Mouse (Mus musculus) gastrocnemius, postnatal 25 days (tissue): ENCODE results near the gene Golgb1. TPM values are rescaled to one million over a fixed set of nuclear protein-coding genes. Genes with fewer than 3 reads are reported as not detected.

ENCODE experiments used
- DNase-seq: peaks from one replicate; pipeline ENCODE4 v3.0.0; 2022
- total RNA-seq, 2 experiments: library from RNA; stranded (reverse); gene quantifications; 1 replicate in 1 of 2; 2 replicates in 1 of 2; pipeline ENCODE4 v1.2.3; 2021

Gene Golgb1
- total RNA-seq, 2 experiments from 2014 or later = 18.1 to 23.0 TPM

DNA sequence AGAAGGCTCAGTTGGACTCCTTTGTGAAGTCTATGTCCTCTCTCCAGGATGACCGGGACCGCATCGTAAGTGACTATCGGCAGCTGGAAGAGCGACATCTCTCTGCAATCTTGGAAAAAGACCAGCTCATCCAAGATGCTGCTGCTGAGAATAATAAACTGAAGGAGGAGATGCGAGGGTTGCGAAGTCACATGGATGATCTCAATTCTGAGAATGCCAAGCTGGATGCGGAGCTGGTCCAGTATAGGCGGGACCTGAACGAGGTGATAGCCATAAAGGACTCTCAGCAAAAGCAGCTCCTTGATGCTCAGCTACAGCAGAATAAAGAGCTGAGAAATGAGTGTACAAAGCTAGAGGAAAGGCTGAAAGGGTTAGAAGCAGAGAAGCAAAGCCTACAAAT lies 43.6 kb downstream of the Golgb1 start:
- no peak for DNase-seq

DNA sequence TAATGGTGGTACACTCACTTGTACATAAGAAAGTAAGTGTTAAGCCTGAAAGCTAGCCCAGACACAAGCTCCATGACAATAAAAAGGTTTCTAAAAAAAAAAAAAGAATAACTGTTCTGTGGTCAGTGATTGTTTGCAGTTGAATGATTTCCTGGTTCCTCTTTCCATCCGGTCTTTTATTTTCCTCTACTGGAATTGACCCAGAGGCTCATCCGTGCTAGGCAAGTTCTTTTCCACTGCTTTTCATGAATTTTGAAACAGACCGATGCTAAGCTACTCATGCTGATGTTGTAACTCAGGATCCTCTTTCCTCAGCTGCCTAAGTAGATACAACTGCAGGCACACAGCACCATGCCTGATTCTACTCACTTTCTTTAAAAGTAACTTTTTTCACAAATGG lies 45.5 kb downstream of the Golgb1 start:
- no peak for DNase-seq

DNA sequence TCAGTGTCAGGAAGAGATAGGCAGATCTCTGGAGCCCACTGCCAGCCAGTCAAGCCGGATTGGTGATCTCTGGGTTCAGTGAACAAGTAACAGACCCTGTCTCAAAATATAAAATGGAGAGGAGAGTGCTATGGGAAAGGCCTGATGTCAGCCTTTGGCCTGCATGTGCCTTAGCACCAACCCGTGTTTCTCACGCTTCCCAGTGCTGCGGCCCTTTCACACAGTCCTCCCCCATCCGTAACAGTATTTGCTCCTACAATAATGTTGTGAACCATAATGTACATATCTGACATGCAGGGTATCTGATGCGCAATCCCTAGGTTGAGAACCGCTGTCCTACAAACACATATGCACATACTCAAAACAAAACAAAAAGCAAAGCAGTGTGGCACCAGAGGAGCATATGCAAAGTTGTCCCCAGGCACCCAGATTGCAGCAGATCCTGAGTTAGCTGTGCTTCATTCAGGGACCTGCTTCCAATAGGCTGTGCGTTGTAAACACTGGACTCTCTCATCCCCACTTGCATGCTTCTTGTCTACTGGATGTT lies 46.2 kb downstream of the Golgb1 start:
- DNase-seq = no peak

DNA sequence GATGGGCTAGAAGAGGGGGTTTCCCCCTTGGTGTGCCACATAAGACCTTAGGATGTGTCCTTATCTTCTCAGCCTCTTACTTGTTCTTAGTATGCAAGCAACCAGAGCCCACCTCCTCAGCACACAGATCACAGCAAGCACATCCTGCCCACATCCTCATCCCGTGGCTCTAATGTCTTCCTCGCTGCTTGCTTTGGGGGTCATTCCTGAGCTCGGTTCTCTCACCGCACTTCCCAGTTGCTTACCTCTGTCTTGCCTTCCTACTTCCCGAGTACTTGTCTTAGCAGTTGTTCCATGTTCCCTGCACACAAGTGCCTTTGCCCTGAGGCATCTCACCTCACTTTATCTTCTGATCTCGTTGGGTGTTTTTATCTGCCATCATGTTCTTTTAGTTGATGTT lies 47.0 kb downstream of the Golgb1 start:
- DNase-seq = no peak

DNA sequence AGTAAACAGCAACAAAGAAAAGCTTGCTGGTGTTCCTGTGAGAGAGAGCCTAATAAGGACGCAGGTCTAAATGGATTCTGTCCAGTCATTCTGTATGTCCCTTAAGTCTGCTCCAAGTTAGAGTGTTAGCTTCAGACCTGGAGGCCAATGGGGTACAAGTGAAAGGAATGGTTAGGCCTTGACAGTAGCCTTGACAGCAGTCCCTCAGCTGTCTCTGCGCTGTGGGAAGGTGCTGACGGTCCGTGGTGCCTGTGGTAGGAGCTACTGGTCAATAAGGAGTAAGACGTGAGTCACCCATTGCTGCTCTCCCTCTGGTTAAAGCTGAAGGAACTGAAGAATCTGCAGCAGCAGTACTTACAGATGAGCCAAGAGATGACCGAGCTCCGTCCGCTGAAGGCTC lies 49.4 kb downstream of the Golgb1 start:
- no peak for DNase-seq

DNA sequence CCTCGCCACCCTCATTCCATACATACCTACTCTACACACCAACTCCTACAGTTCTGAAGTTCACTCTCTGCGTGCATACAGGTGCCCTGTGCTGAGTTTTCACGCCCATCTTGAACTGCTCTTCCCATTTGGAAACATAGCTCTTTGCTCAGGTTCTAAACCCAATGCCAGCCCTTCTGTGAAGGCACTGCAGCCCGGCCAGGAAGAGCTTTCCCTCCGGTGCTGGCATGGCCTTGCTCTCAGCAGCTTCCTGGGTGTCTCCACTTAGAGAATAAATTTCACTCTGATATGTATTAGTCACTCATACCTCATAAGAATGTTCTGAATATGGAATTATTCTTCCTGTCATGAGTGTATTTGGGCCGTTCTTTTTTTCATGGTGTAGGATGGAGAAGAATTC lies 50.4 kb downstream of the Golgb1 start:
- no peak for DNase-seq

DNA sequence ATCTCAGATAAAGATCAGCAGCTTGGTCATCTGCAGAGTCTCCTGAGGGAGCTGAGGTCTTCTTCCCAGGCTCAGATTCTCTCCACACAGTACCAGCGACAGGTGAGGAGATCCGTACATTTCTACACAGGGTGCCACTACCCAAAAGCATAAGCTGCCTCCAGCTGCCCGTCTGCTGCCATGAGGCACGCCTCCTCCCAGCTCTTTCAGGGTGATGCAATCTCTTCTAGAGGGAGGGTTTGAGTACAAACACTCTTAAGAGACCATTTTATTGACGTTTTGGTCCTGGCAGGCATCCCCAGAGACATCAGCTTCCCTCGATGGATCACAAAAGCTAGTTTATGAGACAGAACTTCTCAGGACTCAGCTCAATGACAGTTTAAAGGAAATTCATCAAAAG lies 50.9 kb downstream of the Golgb1 start:
- no peak for DNase-seq

DNA sequence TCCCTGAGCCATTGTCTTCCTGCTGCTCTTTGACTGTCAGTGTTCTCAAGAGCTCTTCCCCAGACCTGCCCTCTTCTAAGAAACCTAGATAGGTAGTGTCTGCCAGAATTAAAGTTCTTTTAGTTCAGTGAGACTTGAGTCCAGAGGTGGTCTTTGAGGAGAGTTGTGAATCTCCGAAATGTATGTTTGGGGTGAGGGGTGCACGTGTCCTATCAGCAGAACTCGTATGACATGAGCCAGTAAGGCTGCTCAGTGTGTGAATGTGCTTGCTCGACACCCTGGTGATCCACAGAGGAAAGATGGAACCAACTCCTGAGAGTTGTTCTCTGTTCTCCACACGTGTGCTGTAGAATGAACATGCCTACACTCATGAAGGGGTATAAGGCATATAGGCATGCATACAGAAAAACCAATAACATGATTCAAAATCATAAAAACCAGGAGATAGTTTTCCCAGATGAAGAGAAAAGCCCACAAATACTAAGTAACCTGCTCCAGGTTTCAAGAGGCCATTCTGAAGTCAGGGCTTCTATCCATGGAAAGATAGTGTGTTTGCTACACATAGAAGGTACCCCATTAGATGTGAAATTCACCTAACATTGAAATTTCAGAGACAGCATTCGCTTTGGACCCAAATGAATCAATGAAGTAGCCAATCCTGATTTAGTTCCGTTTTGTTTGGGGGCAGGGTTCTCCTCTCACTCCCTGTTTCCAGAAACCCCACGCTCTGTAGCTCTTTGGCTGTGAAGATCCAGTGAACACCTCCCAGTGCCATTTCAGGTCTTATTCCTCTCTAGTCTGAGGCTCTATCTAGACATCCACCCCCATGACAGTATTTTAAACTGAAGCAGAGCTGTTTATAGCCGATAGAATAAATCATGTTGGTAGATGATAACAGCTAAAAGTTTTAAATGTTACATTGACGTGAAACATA lies 51.8 kb downstream of the Golgb1 start:
- DNase-seq = no peak

DNA sequence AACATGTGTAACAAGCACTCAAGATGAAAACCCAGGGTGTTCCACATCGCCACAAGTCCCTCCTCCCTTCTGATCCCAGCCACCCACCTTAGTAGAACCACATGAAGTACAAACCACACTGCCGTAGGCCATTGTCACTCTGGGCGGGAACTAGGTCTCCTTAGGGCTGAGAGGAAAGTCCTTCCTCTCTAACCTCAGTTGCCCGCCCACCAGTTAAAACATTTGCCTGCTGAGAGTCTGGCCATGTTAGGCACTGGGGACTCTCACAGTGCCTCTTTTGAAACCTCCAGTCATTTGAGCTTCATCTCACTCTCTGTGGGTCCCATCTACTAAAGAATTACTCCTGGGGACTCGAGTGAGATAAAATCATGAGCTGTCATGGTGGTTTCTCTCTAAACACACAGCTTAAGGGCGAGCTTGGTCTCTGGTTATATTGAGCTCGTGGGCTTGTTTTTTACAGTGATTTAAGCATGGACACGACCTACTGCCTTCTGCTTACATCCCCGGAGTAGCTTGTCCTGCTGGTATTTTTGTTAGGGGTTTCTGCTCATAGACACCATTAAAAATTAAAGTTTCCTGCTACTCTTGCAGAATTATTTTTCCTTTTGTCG lies 52.7 kb downstream of the Golgb1 start:
- no peak for DNase-seq

DNA sequence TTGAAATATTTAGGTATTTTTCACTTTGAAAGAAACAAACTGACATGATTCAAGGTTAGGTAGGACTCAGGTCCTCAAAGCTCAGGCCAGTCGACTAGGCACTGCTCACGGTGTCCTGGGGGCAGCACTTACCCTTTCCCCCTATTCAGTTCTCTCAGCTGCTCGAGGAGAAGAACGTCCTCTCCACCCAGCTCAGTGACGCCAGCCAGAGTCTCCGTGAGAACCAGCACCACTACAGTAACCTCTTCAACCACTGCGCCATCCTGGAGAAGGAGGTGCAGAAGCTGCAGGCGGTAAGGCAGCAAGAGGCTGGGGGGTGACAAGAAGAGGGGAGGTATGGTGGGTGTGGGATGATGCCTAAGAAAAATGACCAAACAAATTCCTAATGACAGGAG lies 53.2 kb downstream of the Golgb1 start:
- DNase-seq = no peak

DNA sequence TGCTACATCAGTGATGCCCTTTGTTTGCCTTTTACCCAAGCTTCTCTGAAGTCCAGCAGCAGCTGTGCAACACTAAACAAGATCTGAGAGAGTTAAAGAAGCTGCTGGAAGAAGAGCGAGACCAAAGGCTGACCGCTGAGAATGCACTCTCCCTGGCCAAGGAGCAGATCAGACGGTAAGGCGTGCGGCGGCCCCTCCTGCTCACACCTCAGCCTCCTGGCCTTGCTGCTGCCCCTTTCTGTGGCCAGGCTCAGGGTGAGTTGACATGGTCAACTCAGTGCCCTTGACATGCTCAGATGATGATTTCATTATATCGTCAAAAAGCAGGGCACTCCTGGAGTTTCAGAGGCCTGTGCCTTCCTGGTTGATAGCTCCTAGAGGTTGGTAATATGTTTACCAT lies 54.3 kb downstream of the Golgb1 start:
- DNase-seq = no peak

DNA sequence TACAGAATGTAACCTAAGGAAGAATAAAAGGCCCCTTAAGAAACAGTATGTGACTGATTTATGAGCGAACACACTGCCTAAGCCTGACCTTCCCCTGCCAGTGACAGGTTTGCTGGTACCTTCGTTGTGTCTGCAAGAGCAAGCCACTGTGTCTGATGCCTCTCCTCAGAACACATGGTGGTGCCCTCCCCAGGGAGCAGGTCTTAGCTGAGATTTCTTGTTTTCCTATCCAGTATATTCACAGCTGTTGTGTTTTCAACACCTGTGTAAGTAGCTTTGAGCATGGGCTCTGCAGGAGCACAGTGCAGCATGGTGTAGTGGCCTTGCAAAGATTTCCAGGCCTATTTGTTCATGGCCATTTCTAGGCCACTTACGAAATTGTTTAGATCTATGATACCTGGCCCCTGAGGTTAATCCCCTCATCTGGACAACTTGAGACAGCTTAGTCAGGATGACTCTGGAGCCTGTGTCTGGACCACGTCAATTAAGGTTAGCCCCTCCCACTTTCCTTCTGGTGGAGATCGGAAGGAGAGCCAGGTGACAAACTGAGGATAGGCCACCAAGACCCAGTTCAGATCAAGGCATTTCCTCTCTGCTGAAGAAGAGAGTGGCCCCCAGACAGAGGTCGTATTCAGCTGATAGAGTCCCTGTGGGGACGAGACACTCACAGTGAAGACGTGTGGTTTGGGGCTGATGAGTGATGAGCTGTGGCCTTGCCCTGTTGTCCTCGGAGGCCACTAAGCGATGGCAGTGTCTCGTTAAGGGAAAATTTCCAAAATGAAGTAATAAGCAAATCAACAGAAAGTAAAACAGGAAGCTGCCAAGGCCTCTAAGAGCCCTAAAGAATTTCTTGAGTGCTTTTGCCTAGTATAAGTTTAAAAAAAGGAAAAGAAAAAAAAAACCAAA lies 55.5 kb downstream of the Golgb1 start:
- DNase-seq = no peak

DNA sequence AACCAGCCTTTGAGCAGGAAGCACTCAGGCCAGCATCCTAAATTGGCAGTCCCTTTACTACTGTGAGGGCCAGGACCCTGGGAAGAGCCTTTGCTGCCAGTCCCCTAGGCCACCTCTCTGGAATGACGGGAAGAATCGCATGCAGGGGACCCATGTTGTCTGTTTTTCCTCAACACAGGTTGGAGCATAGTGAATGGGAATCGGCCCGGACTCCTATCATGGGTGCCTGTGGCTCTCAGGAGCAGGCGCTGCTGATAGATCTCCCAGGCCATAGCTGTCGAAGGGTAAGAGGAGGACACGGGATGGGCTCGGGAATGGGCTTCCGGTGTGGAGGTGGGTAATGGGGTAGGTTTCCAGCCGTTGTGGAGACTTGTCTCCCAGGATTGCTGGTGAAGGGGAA lies 56.4 kb downstream of the Golgb1 start:
- DNase-seq = no peak

DNA sequence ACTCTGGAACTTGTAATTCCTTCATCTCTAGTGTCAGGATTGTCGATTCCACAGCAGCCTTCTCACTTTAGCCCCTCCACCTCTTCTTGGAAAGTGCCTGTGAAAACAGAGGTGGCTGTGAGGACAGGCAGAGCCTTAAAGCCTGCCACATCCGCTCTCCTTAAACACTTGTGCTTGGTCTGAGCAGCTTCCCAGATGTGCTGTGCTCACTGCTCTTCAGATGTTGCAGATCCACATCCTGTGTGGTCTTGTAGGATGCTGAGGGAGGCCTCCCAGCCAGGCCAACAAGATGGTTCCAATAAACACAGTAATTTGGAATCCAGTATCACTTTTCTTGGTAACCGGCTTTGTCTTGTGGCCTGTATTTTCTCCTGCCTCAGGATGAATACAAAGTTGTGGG lies 57.0 kb downstream of the Golgb1 start:
- no peak for DNase-seq

DNA sequence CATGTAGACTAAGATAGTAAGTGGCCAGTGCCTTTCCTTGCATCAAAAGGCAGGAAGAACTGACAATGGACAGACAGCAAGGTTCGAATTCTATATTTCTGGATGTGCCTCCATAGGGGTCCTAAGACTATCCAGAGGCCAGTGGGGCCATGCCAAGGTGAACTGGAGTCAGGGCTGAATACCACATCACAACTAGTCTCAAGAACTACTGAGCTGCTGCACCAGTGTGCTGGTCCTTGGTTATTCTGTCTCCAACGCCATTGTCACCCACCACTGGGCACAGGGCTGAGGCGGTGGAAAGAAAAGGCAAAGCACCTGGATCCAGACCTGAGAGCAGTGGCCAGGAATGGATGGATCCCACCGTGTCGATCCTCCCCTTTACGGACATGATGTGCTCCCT lies 57.6 kb downstream of the Golgb1 start:
- no peak for DNase-seq

DNA sequence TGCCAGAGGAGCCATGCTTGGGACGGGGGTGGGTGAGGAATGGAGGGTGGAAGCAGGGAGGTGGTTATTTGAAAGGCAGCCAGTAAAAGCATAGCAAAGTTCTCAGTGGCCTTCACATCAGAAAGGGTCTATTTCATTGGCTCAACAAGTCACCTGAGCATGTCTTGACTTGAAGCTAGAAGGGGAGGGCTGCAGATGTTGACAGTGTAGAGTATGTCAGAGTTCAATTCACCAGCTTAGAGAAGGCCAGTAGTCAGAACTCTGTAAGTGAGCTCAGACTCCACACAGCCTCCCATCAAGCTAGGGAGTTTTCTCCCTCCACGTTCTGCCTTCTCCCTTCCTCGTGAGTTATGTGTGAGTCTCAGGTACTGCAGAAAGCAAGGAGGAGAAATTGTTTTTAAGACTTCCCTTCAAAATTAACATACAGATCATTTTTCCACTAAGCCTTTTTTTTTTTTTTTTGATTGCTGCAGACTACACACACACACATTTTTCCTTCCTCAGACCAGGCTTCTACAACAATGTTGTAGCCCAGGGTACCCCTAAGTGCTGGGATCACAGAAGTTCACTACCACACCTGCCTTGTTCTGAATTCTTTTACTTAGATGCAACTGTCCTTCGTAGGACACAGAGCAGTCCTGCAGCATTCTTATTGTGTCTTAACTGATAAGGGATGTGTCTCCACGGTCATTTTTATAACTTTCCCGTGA lies 59.3 kb downstream of the Golgb1 start:
- no peak for DNase-seq

DNA sequence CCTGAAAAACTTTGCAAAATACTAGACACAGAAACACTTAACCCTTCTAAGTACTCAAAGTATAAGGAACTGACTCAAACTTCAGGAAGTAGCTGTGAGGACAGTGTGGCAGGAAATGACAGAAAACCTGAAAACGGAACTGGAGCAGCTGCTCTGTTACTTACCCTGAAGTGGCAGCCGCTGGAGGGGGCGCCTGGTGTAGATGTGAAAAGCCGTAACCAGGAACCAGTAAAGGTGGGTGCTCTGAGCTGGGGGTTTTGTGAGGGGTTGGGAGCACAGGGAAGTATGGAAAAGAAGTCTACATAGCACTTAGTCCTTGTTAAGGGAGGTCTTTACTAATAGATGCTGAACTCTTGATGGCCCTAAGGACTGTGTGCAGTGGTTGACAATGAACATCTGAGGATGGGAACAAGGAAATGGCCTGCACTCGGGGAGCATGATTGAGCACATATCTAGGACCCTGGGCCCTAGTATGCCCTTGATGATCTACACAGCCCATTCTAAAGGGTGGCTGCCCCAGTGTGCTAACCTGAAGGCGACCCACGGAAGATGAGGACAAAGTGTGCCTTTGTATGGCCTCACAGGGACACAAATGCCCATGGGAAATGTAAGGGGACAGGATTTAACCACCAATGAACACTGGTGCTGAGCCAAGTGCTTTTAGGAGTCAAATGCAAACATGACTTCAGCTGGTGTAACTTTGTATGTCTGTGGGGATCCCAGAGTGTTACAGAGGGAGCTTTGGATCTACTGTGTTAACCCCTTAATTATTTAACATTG lies 60.1 kb downstream of the Golgb1 start, which contains the start of gene Hcls1:
TSS of gene Hcls1 (plus strand) at position 143 of the 780 bp plus-strand sequence.
- DNase-seq = peak; percentile 41

DNA sequence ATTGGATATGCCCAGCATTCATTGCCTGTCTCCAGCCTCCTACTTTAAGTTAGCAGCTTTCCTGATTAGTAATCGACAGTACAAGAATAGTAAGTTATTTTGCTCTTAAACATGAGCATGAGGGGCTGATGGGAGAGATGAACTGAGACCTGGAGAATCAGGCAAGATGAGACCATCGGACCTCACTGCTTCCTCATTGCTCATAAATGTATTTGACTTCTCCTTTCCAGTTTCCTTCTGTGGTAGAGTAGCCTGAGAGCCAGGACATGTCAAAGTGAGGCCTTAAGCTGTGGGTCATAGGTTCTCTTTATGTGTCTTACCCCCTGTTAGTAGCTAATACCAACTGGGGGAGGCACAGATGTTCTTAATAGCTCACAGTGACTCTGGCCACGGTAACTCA lies 60.9 kb downstream of the Golgb1 start:
- no peak for DNase-seq

DNA sequence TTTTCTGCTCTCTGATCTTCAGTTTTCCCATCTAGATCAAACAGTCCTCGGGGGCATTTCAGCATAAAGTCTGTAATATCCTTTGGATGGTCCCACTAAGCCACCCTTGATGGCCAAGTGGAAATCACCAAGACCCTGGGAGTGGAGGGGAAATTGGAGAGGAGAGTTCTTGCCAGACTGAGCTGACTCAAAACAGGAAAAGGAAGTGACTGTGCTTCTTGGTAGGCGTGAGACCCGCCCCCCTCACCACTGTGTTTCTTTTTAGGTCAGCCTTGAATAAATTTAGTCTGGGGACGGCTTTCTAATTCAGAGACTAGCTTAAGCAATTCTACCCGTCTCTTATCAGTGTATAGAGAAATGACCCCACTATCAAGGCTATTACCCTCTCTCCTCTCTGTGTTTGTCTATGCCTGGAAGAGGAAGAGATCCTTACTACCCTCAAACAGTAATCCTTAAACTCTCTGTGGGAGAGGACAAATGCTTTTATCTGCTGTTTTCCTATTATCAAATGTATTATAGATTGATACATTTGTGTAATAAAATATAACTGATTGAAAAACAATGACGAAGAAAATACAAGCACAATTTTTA lies 66.3 kb downstream of the Golgb1 start:
- DNase-seq = no peak

DNA sequence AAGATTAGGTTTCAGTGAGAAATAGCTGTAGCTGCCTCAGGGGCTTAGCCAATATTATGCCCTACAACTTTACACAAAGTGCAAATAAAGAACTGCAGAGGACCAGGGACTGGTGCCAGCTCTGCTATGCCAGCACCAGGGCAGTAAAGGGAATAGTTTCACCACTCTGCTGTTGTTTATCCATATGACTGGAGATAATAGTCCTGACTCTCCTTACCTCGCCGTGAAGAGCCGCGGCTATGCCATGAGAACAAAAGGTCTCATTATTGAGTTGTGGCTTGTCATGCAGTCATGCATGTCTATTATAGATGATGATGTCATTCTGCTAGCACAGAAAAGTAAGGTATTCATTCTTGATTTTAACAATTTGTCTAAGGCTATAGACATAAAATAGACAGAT lies 67.0 kb downstream of the Golgb1 start:
- DNase-seq = no peak

DNA sequence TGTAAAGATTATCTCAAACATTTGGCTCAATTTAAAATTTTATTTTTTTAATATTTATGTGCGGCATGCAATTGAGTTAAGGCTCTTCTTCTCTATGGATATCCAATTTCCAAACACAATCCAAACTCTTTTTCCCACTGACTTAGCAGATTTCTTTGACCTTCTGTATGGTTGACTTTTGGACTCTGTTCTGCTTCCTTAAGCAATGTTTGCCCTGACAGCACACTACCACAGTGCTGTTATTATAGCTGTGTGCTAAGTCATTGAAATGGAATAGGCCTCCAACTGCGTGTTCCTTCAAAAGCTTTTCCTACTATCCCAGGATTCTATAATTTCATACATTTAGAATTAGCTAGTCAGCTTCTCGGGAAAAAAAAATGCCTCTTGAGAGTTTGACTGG lies 68.7 kb downstream of the Golgb1 start:
- DNase-seq = no peak
